Mouse (Mus musculus): ENCODE results near the gene Tmem178. TPM values are rescaled to one million over a fixed set of nuclear protein-coding genes. Genes with fewer than 3 reads are reported as not detected.

Gene Tmem178
- 46.6 and 51.3 TPM in 2 replicates for polyA plus RNA-seq (2012; rRNA removed)

- no peak for DNase-seq (ENCODE audit: extremely low spot score in 1 of 2, low spot score in 1 of 2)
Observed at GRCm38 (mm10) chr17:80944530-80945198, at the start of gene Tmem178. Gene Tmem178 (plus strand): TSS chr17:80944632.

GRCm38 (mm10) chr17:80896481-80896880, 48.0 kb upstream of the Tmem178 start:
- DNase-seq (ENCODE audit: extremely low spot score in 1 of 2, low spot score in 1 of 2), result no peak

- no peak for DNase-seq (ENCODE audit: extremely low spot score in 1 of 2, low spot score in 1 of 2)
Observed at GRCm38 (mm10) chr17:80897709-80898440, 46.6 kb upstream of the Tmem178 start.

- peak in 1 of 2 experiments; percentile 36 for DNase-seq (ENCODE audit: extremely low spot score in 1 of 2, low spot score in 1 of 2)
Observed at GRCm38 (mm10) chr17:80899513-80900199, 44.8 kb upstream of the Tmem178 start.

- DNase-seq (ENCODE audit: extremely low spot score in 1 of 2, low spot score in 1 of 2), result no peak
Observed at GRCm38 (mm10) chr17:80900200-80900520, 44.3 kb upstream of the Tmem178 start.

GRCm38 (mm10) chr17:80901885-80902284, 42.5 kb upstream of the Tmem178 start:
- no peak for DNase-seq (ENCODE audit: extremely low spot score in 1 of 2, low spot score in 1 of 2)

GRCm38 (mm10) chr17:80903121-80903875, 41.1 kb upstream of the Tmem178 start:
- no peak for DNase-seq (ENCODE audit: extremely low spot score in 1 of 2, low spot score in 1 of 2)

GRCm38 (mm10) chr17:80904061-80904460, 40.4 kb upstream of the Tmem178 start:
- no peak for DNase-seq (ENCODE audit: extremely low spot score in 1 of 2, low spot score in 1 of 2)

- no peak for DNase-seq (ENCODE audit: extremely low spot score in 1 of 2, low spot score in 1 of 2)
Observed at GRCm38 (mm10) chr17:80915666-80916065, 28.8 kb upstream of the Tmem178 start.

- DNase-seq (ENCODE audit: extremely low spot score in 1 of 2, low spot score in 1 of 2), result no peak
Observed at GRCm38 (mm10) chr17:80919261-80919660, 25.2 kb upstream of the Tmem178 start.

- DNase-seq (ENCODE audit: extremely low spot score in 1 of 2, low spot score in 1 of 2), result no peak
Observed at GRCm38 (mm10) chr17:80921286-80922134, 22.9 kb upstream of the Tmem178 start.

- no peak for DNase-seq (ENCODE audit: extremely low spot score in 1 of 2, low spot score in 1 of 2)
Observed at GRCm38 (mm10) chr17:80925554-80925953, 18.9 kb upstream of the Tmem178 start.

GRCm38 (mm10) chr17:80927151-80927550, 17.3 kb upstream of the Tmem178 start:
- peak in 1 of 2 experiments; percentile 68 for DNase-seq (ENCODE audit: extremely low spot score in 1 of 2, low spot score in 1 of 2)

- no peak for DNase-seq (ENCODE audit: extremely low spot score in 1 of 2, low spot score in 1 of 2)
Observed at GRCm38 (mm10) chr17:80932716-80933115, 11.7 kb upstream of the Tmem178 start.

GRCm38 (mm10) chr17:80933401-80934029, 10.9 kb upstream of the Tmem178 start:
- no peak for DNase-seq (ENCODE audit: extremely low spot score in 1 of 2, low spot score in 1 of 2)

GRCm38 (mm10) chr17:80935807-80936519, 8.5 kb upstream of the Tmem178 start:
- no peak for DNase-seq (ENCODE audit: extremely low spot score in 1 of 2, low spot score in 1 of 2)

GRCm38 (mm10) chr17:80936521-80936920, 7.9 kb upstream of the Tmem178 start:
- no peak for DNase-seq (ENCODE audit: extremely low spot score in 1 of 2, low spot score in 1 of 2)

- peak; percentile 59 to 63 for DNase-seq (ENCODE audit: extremely low spot score in 1 of 2, low spot score in 1 of 2)
Observed at GRCm38 (mm10) chr17:80939833-80940232, 4.6 kb upstream of the Tmem178 start.

- no peak for DNase-seq (ENCODE audit: extremely low spot score in 1 of 2, low spot score in 1 of 2)
Observed at GRCm38 (mm10) chr17:80941857-80942256, 2.6 kb upstream of the Tmem178 start.

All from frontal cortex, adult 2 months (tissue).